Mouse (Mus musculus) left cerebral cortex, adult 9 months (tissue): Measurements from ENCODE around the gene Rab25.
A peak's percentile ranks its signal among the peaks of the same experiment; 100 is the strongest.

ENCODE experiments used
- DNase-seq, 2 experiments: peaks; one replicate each; pipeline ENCODE4 v3.0.0; 2022; ENCODE audit warnings: low spot score in 2 of 2

Gene Rab25

DNA sequence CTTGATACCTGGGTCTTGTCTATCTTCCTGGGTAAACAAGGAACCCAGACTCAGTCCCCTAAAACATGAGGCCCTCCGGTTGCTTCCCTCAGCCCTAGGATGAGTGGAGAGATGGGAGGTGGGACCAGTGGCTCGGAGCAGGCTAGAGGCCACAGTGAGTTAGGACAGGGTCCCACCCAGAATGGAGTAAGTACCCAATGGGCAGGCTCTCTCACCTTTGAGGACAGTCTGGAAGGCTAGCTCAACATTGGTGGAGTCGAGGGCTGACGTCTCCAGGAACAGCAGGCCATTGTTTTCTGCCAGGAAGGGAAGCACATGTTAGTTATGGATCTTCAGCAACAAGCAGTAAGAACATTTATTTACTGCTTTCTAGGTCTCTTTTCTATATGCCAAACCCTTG lies 5.6 kb downstream of the Rab25 start:
- DNase-seq, result no peak

GRCm38 (mm10) chr3:88541622-88542401 lies 6.3 kb downstream of the Rab25 start:
- DNase-seq, result no peak

DNA sequence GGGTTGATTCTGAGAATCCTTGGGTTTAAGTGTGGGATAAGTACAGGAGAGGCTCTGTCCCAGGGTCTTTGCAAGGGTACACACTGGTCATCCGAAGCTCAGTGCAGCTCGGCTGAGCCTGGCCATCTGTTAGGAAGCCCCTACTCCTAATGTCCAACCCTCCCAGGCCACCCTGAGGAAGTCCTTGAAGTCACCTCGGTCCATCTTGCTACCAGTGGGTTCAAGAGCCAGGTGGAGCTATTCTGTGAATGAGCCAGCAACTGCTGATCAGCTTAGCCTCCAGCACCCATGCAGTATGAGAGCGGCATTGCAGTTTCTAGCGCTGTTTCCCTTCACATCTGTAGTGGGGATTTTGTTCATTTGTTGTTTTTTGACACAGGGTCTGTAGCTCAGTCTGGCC lies 8.0 kb downstream of the Rab25 start:
- DNase-seq, result no peak

GRCm38 (mm10) chr3:88539397-88539796 lies 8.7 kb downstream of the Rab25 start:
- DNase-seq, result no peak

DNA sequence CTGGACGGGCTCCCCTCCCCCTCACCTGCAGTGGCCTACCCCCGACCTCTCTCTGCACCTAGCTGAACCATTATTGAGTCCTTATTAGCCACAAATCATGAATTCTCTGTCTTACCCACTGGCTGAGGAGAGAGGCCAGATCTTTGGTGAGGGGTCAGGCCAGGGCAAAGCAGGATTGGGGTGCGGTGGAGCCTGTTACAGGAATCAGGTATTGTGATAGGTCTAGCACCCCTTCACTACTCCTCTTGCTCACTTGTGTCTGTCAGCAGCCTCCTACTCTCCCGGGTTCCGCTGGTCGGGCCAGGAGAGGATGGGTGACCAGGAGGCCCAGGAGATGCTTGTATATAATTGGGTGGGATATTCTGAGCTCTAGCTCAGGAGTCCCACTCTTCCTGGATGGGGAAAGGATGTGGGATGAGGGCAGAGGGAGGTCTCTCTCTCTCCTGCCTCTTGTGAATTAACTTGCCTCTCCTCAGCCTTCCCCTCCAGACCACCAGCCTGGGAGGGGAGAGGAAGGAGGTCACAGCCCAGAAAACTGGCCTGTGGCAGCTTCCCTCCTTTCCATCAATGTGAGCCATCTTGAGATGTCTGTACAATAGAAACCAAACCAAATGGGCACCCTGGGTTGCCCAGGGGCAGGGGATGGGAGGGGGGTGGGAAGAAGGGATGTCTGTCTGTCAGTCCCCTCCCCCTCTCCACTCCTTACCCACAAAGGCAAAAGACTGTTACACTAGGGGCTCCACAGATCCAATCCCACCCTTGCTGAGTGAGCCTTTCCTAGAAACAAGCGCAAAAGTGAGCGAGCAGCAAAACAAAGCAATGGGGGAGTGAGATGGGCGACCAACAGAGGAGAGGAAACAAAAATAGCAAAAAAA lies 9.6 kb downstream of the Rab25 start:
- no peak for DNase-seq

DNA sequence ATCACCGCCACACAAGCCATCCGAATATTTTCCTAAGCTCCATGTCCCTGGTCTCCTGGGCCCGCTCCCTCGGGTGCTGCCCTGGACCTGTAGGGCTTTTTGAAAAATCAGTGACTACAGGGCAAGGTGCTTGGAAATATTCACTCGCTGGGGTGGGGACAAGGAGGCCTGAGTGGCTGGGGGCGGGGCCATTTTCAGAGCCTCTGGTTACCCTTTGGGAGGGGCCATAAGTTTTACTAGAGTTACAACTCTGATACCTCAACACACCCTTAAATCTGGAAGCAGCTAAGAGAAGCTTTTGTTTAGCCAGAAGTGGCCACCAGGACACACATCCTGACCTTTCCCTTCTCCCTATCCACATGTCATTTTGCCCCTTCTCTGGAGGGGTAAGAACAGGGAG lies 11.0 kb downstream of the Rab25 start:
- DNase-seq, result no peak

DNA sequence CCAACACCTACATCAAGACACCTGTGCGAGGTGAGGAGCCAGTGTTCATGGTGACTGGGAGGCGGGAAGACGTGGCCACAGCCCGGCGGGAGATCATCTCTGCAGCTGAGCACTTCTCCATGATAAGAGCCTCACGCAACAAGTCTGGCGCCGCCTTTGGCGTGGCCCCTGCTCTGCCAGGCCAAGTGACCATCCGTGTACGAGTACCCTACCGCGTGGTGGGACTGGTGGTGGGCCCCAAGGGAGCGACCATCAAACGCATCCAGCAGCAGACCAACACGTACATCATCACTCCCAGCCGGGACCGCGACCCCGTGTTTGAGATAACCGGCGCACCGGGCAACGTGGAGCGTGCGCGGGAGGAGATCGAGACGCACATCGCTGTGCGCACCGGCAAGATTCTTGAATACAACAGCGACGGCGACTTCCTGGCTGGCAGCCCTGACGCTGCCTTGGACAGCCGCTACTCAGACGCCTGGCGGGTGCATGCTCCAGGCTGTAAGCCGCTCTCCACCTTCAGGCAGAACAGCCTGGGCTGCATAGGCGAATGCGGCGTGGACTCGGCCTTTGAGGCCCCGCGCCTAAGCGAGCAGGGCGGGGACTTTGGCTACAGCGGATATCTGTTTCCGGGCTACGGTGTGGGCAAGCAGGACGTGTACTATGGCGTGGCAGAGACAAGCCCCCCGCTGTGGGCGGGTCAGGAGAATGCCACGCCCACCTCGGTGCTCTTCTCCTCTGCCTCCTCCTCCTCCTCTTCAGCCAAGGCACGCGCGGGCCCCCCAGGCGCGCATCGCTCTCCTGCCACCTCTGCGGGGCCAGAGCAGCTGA lies 11.8 kb downstream of the Rab25 start:
- peak in 1 of 2 experiments; percentile 83 for DNase-seq

- no peak for DNase-seq
Observed at GRCm38 (mm10) chr3:88535527-88535926, 12.6 kb downstream of the Rab25 start.

DNA sequence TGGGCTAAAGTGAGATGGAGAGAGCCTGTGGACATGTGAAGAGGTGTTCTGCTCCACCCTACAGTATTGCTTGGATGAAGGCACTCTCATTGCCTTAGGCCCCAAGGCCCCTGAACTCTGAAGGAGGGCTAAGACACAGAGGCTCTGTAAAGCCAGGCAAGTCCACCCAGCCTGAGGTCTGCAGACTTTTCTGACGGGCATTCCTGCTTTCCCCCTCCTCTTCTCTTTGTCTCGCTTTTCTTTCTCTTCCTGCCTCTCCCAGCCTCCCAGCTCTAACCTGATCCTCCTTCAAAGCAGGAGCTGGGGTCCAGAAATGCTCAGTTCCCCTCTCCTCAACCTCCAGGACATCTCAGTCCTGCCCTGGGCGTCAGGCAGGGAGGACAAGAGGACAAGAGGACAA lies 13.1 kb downstream of the Rab25 start:
- DNase-seq, result no peak

DNA sequence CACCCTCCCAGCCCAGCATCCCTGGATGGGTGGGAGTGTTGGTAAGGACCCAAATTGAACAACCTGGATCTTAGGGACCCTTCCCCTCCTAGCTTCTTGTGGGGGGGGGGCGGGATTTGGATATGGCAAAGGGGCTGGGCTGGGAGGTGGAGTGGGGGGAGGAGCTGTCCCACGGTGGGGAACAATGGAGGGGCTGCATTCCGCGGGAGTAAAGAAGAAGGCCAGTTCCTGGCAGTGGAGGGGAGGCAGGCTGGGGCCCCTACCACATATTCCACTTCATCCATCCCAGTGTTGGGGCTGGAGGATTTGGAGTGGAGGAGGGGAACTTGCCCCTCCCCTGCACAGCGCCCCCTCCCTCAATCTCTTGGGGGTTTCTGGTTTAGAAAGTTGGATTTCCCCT lies 14.4 kb downstream of the Rab25 start:
- no peak for DNase-seq

GRCm38 (mm10) chr3:88532689-88533511 lies 15.2 kb downstream of the Rab25 start:
- DNase-seq, result no peak

GRCm38 (mm10) chr3:88532299-88532674 lies 15.8 kb downstream of the Rab25 start, which contains the start of gene Mex3a:
Gene Mex3a (plus strand): TSS chr3:88532395.
- DNase-seq, result no peak

DNA sequence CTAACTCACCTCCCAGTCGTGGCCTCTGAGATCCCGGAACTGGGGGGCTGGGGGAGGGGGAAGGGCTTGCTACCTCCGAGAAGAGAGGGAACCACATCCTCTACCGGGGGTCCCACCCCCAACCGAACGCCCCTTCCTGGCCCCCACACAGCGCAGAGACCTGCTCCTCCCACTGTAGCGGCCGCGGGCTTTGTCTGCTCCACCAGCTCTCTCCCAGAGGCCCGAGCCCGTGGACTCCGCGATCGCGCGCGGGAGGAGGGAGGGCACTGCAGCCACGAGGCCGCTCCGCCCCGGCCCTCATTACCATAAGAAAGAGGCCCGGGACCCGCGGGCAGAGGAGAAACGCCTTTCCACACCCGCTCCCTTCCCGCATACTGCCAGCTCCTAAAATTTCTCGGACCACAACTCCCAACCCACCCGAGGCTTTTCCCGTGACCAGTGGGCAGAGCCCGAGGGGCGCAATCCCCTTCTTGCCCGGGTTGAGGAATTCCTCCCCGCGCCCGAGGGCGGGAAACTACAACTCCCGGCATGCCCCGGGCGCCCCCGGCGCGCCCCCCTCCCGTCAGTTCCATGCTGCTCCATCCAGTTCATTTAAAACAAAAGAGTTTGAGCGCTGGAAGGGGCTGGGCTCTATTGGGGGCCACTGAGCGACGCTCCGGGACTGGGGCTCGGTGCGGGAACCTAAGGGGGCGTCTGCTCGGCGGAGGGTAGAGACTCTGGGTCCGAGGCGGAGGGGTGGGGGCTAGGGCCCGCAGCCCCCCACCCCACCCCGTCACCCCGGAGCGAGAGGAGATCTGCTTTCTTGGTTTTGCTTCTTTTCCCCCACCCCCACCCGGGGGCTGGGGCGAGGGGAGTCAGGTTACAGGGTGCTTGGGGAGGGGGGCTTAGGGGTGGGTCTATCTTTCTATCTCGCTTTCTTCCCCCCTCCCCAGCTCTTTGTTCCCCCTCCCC lies 16.5 kb downstream of the Rab25 start:
- peak in 1 of 2 experiments; percentile 83 for DNase-seq

DNA sequence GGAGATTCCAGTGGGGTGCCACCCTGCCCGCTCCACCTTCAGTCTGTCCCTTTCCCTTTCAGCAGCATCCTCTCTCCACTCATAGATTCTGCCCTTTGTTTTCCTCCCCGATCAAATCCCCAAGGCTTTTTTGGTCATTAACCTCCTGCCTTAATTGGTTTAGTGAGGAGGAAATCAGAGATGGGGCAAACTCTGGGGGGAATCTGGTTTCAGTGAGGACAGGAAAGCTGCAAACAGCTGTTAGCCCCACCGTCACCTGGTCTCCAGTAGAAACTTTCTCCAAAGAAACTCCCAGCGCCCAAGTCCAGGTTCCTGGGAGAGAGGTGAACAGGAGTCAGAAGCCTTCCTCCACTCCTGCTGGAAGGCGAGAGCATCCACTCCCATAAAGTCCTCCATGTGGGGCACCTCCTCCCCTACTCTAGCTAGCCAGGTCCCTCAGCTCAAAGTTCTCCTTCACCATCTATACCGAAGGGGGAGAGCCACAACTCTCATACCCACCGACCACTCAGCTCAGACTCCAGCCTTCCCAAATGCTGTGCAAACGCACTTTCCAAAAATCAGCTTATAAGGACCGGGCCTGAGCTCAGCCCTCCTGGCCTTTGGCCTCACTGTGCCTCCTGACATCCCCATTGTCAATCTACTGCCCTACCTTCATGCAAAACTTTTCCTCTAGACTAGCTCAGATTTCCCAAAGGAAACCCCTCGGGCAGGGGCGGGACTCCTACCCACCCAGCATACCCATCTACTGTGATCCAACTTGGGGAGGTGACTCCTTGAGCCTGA lies 17.8 kb downstream of the Rab25 start:
- DNase-seq, result no peak

DNA sequence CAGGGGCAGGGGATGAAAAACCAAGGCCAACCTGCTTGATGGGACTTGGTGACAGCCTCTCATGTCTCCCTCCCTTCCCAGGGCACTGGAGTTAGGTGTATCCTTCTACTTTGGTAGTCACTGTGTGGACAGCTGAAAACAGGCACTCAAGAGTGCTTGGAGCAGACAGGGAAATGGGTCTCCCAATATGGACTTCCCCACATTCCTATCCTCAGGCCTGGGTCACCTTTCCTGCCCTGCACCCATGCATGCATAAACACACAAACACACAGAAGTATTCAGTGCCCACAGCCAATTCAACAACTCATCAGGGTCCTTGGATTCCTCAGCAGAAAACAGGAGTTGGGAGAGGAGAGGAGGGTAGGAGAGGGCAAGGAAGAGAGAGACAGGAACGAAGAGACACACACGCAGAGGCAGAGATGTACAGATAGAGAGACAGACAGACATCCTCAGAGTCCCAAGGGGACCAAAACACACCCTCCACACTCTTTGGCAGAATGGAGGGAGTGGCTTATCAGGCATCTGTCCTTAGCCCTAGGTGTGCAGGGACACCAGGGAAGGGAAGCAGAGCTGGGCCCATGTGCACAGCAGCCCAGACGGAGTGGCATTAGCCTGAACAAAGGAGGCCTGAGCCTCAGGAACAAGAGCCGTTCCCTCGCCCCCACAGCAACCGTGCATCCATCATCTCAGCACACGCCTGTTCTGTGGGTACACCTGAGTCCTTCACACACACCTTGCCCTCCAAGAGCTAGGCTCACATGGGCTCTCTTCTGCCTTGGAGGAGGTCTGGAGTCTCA lies 18.7 kb downstream of the Rab25 start:
- no peak for DNase-seq

- DNase-seq, result no peak
Observed at GRCm38 (mm10) chr3:88528646-88529045, 19.5 kb downstream of the Rab25 start.

DNA sequence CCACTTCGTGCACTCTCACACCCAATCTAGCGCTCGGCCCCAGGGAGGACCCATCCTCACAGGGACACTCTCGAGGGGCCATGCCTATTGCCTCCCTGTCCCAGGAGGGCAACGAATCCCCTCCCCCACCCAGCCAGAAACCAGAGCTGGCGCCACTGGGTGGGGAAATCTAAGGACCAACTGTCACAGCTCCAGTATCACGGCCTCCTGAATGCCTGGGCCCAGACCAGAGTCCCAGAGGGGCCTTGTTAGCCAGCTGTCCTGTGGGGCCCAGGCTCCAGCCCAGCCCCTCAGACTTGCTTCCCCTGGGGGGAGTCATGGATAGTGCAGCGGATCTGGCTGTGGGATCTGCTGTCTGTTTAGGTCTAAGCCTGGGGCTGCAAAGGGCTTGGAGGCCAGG lies 20.5 kb downstream of the Rab25 start:
- no peak for DNase-seq
